Mouse (Mus musculus): ENCODE data around the gene Gm29609. TPM values are rescaled to one million over a fixed set of nuclear protein-coding genes. Genes with fewer than 3 reads are reported as not detected.
A peak's percentile ranks its signal among the peaks of the same experiment; 100 is the strongest.

Gene Gm29609
- total RNA-seq, 1 experiment from 2014 or later: not detected

DNA sequence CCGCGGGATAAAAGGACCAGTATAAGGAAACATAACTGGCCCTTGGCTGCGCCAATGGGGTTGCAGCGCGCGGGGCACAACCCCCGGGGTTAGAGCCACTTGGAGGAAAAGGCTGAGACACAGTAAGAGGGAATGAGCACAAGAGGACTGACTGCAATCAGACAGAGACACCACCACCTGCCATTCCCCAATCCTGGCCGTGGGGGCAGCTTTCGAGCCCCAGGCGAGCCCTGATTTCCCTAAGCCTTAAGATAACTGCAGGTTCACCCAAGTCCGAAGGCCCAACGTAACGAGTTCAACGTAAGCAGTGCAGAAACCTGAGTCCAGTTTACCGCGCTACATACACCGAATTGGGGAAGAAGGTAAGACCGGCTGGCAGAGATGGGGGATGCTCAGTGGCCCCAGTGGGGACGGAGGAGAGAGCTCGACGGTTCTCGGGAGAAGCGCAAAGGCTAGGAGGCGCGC, 378 bp downstream of the Gm29609 start:
- ATAC-seq (replicated peaks in 1 of 2; ENCODE audit: insufficient read depth in 1 of 2, low FRiP score in 2 of 2, low TSS enrichment in 1 of 2, low read depth in 1 of 2, poor library complexity in 2 of 2, severe bottlenecking in 2 of 2): peak; percentile 12 to 59

DNA sequence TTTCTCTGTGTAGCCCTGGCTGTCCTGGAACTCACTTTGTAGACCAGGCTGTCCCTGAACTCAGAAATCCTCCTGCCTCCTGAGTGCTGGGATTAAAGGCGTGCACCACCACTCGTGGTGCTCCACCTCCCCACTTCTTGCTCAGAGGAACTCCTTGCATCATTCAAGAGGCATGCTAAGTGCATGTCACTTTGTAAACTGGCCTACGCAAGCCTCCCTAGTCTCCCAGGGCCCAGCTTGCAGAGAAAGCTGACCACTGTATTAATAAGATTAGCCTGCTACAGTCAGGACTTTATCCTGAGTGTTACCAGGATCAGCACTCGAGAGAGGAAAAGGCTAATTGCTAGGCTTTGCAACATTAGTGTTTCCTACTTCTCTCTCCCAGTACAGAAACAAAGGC, 11.1 kb downstream of the Gm29609 start:
- ATAC-seq (replicated peaks in 1 of 2; ENCODE audit: insufficient read depth in 1 of 2, low FRiP score in 2 of 2, low TSS enrichment in 1 of 2, low read depth in 1 of 2, poor library complexity in 2 of 2, severe bottlenecking in 2 of 2): no peak

- ATAC-seq (replicated peaks in 1 of 2; ENCODE audit: insufficient read depth in 1 of 2, low FRiP score in 2 of 2, low TSS enrichment in 1 of 2, low read depth in 1 of 2, poor library complexity in 2 of 2, severe bottlenecking in 2 of 2): no peak
Measured at GRCm38 (mm10) chr5:31164878-31165277, 14.8 kb downstream of the Gm29609 start.

GRCm38 (mm10) chr5:31162462-31162861, 17.2 kb downstream of the Gm29609 start:
- ATAC-seq (replicated peaks in 1 of 2; ENCODE audit: insufficient read depth in 1 of 2, low FRiP score in 2 of 2, low TSS enrichment in 1 of 2, low read depth in 1 of 2, poor library complexity in 2 of 2, severe bottlenecking in 2 of 2): no peak

- ATAC-seq (replicated peaks in 1 of 2; ENCODE audit: insufficient read depth in 1 of 2, low FRiP score in 2 of 2, low TSS enrichment in 1 of 2, low read depth in 1 of 2, poor library complexity in 2 of 2, severe bottlenecking in 2 of 2): peak; percentile 89 to 95
Measured at GRCm38 (mm10) chr5:31154152-31154553, 25.6 kb downstream of the Gm29609 start, which contains the start of gene Mpv17. Gene Mpv17 (minus strand): TSS chr5:31154251.

DNA sequence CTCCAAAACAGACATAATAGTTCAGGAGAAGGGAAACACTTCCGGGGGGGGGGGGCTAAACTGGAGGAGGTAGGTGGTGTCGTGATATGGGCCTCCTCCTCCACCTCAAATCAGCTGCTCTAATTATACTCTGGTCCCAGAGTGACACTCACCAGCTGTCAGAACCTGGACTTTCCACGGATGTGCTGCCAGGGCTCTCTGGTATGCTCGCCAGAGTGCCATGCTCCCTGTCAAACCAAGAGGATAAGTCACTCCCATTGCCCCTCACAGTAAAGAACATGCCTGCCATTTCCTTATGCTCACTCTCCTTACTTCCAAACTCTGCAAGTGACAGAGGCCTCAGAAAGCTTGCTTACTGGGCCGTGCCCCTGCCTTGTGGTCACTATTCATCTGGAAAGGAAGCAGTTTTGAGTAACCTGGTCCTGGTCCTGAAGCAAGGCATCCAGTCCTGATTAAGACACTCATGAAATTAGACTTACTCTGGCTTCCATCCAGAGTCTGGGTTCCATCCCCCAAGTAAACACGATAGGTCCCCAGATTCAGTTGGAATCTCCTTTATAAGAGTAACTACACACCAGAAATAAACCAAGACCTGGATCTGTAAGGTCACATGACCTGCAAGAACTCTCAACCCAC, 26.1 kb downstream of the Gm29609 start:
- 0 out of 4 replicates have a peak, but pooled peaks have one; percentile 1 to 7 for ATAC-seq (replicated peaks in 1 of 2; ENCODE audit: insufficient read depth in 1 of 2, low FRiP score in 2 of 2, low TSS enrichment in 1 of 2, low read depth in 1 of 2, poor library complexity in 2 of 2, severe bottlenecking in 2 of 2)

DNA sequence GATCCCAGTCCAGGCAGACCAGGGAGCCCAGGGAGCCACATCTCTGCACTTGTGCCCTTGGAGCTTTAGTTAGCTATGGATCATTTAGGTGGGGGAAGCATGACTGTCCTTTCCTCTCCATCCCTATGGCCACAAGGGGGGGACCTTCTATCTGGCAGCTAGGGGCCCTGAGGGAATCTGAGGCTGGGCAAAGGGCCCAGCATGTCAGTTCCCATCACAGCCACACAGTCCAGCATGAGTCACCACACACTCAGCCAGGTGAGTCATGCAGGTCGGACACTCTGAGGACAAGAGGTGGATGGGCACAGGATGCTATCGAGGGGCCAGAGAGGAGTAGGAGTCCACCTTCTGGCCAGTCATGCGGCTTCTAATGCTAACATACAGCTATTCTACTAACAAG, 28.0 kb downstream of the Gm29609 start:
- ATAC-seq (replicated peaks in 1 of 2; ENCODE audit: insufficient read depth in 1 of 2, low FRiP score in 2 of 2, low TSS enrichment in 1 of 2, low read depth in 1 of 2, poor library complexity in 2 of 2, severe bottlenecking in 2 of 2): no peak

- ATAC-seq (replicated peaks in 1 of 2; ENCODE audit: insufficient read depth in 1 of 2, low FRiP score in 2 of 2, low TSS enrichment in 1 of 2, low read depth in 1 of 2, poor library complexity in 2 of 2, severe bottlenecking in 2 of 2): no peak
Measured at GRCm38 (mm10) chr5:31149781-31150180, 29.9 kb downstream of the Gm29609 start.

GRCm38 (mm10) chr5:31138968-31139425, 40.7 kb downstream of the Gm29609 start:
- ATAC-seq (replicated peaks in 1 of 2; ENCODE audit: insufficient read depth in 1 of 2, low FRiP score in 2 of 2, low TSS enrichment in 1 of 2, low read depth in 1 of 2, poor library complexity in 2 of 2, severe bottlenecking in 2 of 2): peak in 1 of 2 experiments; percentile 17; a peak in 1 of 4 replicates

DNA sequence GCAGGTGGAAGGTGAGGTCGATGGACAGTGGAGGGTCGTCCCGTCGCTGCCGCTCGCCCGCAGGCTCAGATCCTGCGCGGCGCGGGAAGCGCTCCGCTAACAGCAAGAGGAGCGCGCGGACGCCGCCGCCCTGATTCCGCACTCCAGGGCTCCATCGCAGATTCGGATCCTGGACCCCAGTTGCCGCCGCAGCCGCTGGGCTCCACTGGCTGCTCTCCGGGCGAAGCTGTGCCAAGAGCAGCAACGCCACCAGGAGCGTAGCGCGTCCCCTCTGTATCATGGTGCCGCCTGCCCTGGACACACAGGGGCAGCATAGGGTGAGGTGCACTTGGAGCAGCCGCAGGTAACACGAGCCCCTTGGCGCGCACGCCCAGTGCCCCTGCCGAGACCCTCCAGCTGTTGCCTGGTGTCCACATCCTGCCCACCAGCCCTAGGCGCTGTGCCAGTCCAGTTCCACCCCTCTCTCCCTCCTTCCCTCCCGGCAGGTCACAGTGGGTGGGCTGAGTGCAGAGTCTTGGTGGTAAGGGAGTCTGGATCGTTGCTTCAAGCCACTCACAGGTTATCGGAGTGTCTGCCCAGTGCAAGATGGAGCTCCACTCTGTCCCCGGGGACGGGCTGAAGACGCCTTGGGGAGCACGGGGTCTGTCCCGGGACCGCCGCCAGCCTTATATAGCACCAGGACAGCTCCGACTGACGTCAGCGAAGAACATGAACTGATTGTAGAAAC, 41.3 kb downstream of the Gm29609 start, which contains the start of gene Ucn:
Ucn (minus strand) TSS at position 589 of the 727 bp plus-strand sequence.
- peak; percentile 12 to 25; a peak in 1 of 4 replicates for ATAC-seq (replicated peaks in 1 of 2; ENCODE audit: insufficient read depth in 1 of 2, low FRiP score in 2 of 2, low TSS enrichment in 1 of 2, low read depth in 1 of 2, poor library complexity in 2 of 2, severe bottlenecking in 2 of 2)

GRCm38 (mm10) chr5:31137658-31138057, 42.1 kb downstream of the Gm29609 start:
- ATAC-seq (replicated peaks in 1 of 2; ENCODE audit: insufficient read depth in 1 of 2, low FRiP score in 2 of 2, low TSS enrichment in 1 of 2, low read depth in 1 of 2, poor library complexity in 2 of 2, severe bottlenecking in 2 of 2): no peak

GRCm38 (mm10) chr5:31136730-31137424, 42.8 kb downstream of the Gm29609 start:
- ATAC-seq (replicated peaks in 1 of 2; ENCODE audit: insufficient read depth in 1 of 2, low FRiP score in 2 of 2, low TSS enrichment in 1 of 2, low read depth in 1 of 2, poor library complexity in 2 of 2, severe bottlenecking in 2 of 2): no peak

- no peak for ATAC-seq (replicated peaks in 1 of 2; ENCODE audit: insufficient read depth in 1 of 2, low FRiP score in 2 of 2, low TSS enrichment in 1 of 2, low read depth in 1 of 2, poor library complexity in 2 of 2, severe bottlenecking in 2 of 2)
Measured at GRCm38 (mm10) chr5:31126050-31126449, 53.7 kb downstream of the Gm29609 start.

DNA sequence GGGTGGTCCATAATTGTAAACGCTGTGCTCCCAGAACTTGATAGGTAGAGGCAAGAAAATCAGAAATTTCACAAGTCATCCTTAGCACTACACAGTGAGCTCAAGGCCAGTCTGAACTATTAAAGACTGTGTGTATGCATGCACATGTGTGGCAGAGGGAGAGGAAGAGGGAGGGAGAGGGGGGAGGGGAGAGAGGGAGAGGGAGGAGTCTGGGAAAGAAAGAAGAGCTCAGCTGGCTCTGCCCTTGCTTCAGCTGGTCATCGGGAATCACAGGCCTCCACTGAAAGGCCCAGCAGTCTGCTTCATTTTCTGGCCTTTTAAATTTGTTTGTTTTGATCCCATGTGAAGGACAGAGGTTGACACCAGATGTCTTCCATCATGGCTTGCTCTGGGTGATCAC, 56.2 kb downstream of the Gm29609 start:
- no peak for ATAC-seq (replicated peaks in 1 of 2; ENCODE audit: insufficient read depth in 1 of 2, low FRiP score in 2 of 2, low TSS enrichment in 1 of 2, low read depth in 1 of 2, poor library complexity in 2 of 2, severe bottlenecking in 2 of 2)

DNA sequence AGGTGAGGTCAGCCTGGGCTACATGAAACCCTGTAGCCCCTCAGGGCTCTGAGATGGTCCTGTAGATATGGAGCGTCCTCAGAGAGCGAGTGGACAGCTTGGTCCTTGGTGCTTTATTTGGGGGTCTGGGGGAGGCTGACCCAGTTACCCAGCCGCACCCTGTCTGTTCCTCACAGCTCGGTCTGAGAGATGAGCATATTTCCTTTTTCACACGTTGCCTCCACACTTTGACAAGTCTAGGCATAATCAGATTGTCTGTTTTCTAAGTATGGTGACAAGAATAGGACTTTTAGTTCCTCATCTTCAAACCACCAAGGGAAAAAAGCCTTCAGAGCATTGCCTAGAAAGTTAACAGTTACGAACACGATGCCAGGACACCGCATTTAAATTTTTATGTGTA, 58.6 kb downstream of the Gm29609 start:
- ATAC-seq (replicated peaks in 1 of 2; ENCODE audit: insufficient read depth in 1 of 2, low FRiP score in 2 of 2, low TSS enrichment in 1 of 2, low read depth in 1 of 2, poor library complexity in 2 of 2, severe bottlenecking in 2 of 2): no peak

DNA sequence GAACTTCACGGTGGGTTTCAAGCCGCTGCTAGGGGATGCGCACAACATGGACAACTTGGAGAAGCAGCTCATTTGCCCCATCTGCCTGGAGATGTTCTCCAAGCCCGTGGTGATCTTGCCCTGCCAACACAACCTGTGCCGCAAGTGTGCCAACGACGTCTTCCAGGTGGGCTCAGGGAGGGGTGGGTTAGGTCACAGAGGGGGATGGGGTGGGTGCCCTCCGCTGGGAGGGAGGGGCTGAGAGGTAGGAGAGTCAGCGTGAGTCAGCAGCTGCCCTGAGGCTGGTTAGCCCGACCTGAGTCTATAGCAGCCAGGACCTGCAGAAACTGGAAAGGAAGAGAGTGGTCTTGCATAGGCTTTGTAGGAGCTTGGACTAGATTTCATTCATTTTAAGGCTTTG, 62.8 kb downstream of the Gm29609 start:
- ATAC-seq (replicated peaks in 1 of 2; ENCODE audit: insufficient read depth in 1 of 2, low FRiP score in 2 of 2, low TSS enrichment in 1 of 2, low read depth in 1 of 2, poor library complexity in 2 of 2, severe bottlenecking in 2 of 2): no peak

- no peak for ATAC-seq (replicated peaks in 1 of 2; ENCODE audit: insufficient read depth in 1 of 2, low FRiP score in 2 of 2, low TSS enrichment in 1 of 2, low read depth in 1 of 2, poor library complexity in 2 of 2, severe bottlenecking in 2 of 2)
Measured at GRCm38 (mm10) chr5:31116354-31116753, 63.4 kb downstream of the Gm29609 start, which contains the start of gene Trim54. Gene Trim54 (plus strand): TSS chr5:31116712.

- 0 out of 4 replicates have a peak, but pooled peaks of 1 of the 2 experiments have one; percentile 36 for ATAC-seq (replicated peaks in 1 of 2; ENCODE audit: insufficient read depth in 1 of 2, low FRiP score in 2 of 2, low TSS enrichment in 1 of 2, low read depth in 1 of 2, poor library complexity in 2 of 2, severe bottlenecking in 2 of 2)
Measured at GRCm38 (mm10) chr5:31110781-31111180, 68.9 kb downstream of the Gm29609 start.
